Mouse (Mus musculus) hindbrain, embryonic 12.5 days (tissue): ENCODE measurements around the gene Ttll3. TPM values are rescaled to one million over a fixed set of nuclear protein-coding genes. Genes with fewer than 3 reads are reported as not detected.

Experiments used
- ATAC-seq: fragments of 200-750 bp; cut with Nextera tagmentation; 2 replicates; pipeline ENCODE4 v1.8.0; 2017; ENCODE audit warnings: moderate TSS enrichment; ENCODE audit not compliant: low FRiP score
- H3K27ac ChIP-seq: fragments of 300-500 bp; sonication (generic); 2 replicates; pipeline ENCODE4 v1.5.1; 2016; ENCODE audit warnings: mild to moderate bottlenecking
- H3K27me3 ChIP-seq: fragments of 300-500 bp; sonication (generic); 2 replicates; pipeline ENCODE4 v1.6.1; 2016; ENCODE audit warnings: mild to moderate bottlenecking
- H3K36me3 ChIP-seq: fragments of 300-500 bp; sonication (generic); 2 replicates; pipeline ENCODE4 v1.6.1; 2016; ENCODE audit warnings: mild to moderate bottlenecking
- H3K4me1 ChIP-seq: fragments of 300-500 bp; sonication (generic); 2 replicates; pipeline ENCODE4 v1.6.1; 2016
- H3K4me2 ChIP-seq: fragments of 300-500 bp; sonication (generic); replicated peaks from 2 replicates; pipeline ENCODE4 v1.6.1; 2016; ENCODE audit warnings: mild to moderate bottlenecking
- H3K4me3 ChIP-seq: fragments of 300-500 bp; sonication (generic); 2 replicates; pipeline ENCODE4 v1.5.1; 2016; ENCODE audit warnings: mild to moderate bottlenecking
- H3K9ac ChIP-seq: fragments of 300-500 bp; sonication (generic); 2 replicates; pipeline ENCODE4 v1.6.1; 2016; ENCODE audit warnings: mild to moderate bottlenecking, moderate library complexity
- H3K9me3 ChIP-seq: fragments of 300-500 bp; sonication (generic); replicated peaks from 2 replicates; pipeline ENCODE4 v1.6.1; 2016; ENCODE audit warnings: mild to moderate bottlenecking
- WGBS: fragments of 180-500 bp; shearing (Covaris S2); methylation state at CpG from one replicate; pipeline ENCODE4 v1.1.7; 2016; 5-methylcytosine and 5-hydroxymethylcytosine counted together
- microRNA-seq: library from miRNA; unstranded; fragments of <30 nt; microRNA quantifications from one replicate; pipeline ENCODE4, GENCODE M21; 2017
- polyA plus RNA-seq: library from polyadenylated mRNA; unstranded; fragments of >200 nt; fragmentation: Nextera tagmentation; extraction: Ambion mirVana; gene quantifications from 2 replicates; pipeline ENCODE4 v1.2.1, GENCODE M21; 2016

The Ttll3 gene
- polyA plus RNA-seq, 1 experiment from 2014 or later = 8.0 TPM

DNA sequence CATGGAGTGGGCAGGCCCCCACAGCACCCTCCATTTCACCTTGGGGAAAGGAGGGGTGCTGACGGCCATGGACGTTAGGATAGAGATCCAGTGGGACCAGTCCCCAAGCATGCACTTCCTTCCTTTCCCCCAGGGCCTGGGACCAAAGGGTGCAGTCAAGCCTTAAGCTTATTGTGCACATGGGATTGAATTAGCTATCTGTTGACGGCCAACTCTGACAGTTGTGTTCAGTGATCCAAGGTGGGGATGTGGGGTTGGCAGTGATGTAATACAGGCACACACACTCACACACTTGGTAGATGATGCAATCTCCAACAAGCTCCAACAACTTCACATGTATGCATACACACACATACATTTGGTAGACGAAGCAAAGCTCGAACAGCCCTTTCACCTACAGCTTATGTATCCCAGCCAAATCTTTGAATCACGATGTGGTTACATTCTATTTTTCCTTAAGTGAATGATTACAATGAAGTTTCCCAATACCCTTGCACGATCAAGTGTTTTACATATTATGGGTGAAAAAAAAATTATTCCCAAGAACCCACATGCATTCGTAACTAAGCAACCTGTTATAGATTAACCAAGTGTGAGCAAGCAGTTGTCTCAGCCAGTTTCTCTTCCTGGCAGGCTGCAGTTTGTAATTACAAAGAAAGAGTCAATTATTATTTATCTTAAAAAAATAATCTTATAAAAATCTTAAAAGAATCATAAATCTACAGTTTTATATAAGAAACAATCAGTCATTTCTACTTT lies 55.3 kb downstream of the Ttll3 start:
- no peak for ATAC-seq
- 82% methylated on average over 6 of the region's 8 CpGs for WGBS
- no peaks in the 10 kb centered on the region for H3K27me3 ChIP-seq
- peaks cover 28% of the 10 kb centered on the region for H3K36me3 ChIP-seq
- H3K4me1 ChIP-seq = peaks cover 8% of the 10 kb centered on the region
- H3K4me2 ChIP-seq = no peak overlapping the region
- no peak overlapping the region for H3K9ac ChIP-seq
- H3K9me3 ChIP-seq = no peaks in the 10 kb centered on the region
- no peak overlapping the region for H3K27ac ChIP-seq
- no peak overlapping the region for H3K4me3 ChIP-seq

DNA sequence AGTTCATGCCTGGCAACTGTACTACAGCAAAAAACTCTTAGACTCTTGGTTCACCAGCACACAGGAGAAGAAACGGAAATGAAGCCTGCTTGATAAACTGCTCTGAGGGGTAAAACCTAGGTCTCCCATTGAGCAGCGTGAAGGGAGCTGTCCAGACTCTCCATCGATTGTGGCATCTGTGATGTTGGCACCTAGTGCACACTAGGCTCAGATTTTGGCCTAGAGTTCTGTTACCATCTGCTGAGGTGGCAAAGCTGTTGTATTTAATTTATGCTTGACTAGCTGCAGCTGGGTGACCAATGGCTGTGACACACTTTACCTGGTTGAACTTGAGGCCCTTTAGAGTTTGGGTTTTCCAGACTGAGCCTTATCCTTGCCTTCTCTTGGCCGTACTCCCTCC lies 58.6 kb downstream of the Ttll3 start:
- H3K4me1 ChIP-seq = peaks cover 8% of the 10 kb centered on the region
- H3K9me3 ChIP-seq = no peaks in the 10 kb centered on the region
- no peak overlapping the region for H3K9ac ChIP-seq
- no peak overlapping the region for H3K27ac ChIP-seq
- no peak for ATAC-seq
- H3K4me2 ChIP-seq = no peak overlapping the region
- no peaks in the 10 kb centered on the region for H3K27me3 ChIP-seq
- H3K36me3 ChIP-seq = peaks cover 28% of the 10 kb centered on the region
- WGBS = 95% methylated on average over 4 of the region's 4 CpGs
- no peak overlapping the region for H3K4me3 ChIP-seq

DNA sequence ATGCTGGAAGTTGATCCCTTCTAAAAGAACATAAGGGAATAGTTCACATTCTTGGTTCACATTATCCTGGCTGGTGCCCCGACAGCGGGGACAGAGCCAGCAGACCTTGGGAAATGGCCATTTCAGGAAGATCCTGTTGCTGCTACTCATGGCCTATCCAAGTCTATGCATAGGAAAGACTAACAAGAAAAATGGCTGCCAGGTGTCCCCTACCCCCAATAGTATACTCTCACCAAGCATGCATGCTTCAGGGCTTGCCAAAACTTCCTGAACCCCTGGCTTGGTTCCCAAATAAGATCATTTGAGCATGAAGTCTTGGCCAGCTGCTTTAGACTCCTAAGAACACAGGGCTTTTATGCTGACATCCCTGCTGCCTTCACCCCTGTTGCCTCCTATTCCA lies 62.8 kb downstream of the Ttll3 start:
- no peak overlapping the region for H3K27ac ChIP-seq
- WGBS = 86% methylated on average over 2 of the region's 2 CpGs
- peaks cover 22% of the 10 kb centered on the region for H3K36me3 ChIP-seq
- no peak overlapping the region for H3K4me2 ChIP-seq
- no peaks in the 10 kb centered on the region for H3K27me3 ChIP-seq
- no peaks in the 10 kb centered on the region for H3K9me3 ChIP-seq
- H3K4me1 ChIP-seq = no peaks in the 10 kb centered on the region
- no peak overlapping the region for H3K9ac ChIP-seq
- ATAC-seq = no peak
- no peak overlapping the region for H3K4me3 ChIP-seq

DNA sequence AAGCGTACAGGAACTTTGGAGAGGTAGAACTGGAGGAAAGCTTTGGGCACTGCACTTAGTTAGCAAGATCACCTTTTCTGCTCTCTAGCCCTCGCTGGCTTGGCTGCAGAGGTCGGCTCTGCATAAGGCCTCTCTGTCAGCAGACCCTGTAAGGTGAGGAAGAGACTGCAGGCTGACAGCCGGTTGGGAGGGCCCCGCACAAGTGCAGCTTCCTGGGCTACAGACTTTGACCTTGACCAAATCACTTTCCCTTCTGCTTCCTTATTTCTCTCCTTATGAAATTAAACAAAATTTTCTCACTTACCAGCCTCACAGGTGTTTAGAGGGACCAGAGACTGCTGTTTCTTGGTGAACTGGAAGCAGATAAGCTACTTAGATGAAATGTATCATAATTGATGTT lies 65.9 kb downstream of the Ttll3 start:
- no peak overlapping the region for H3K9ac ChIP-seq
- no peaks in the 10 kb centered on the region for H3K4me1 ChIP-seq
- no peak overlapping the region for H3K27ac ChIP-seq
- 74% methylated on average over 5 of the region's 5 CpGs for WGBS
- H3K4me3 ChIP-seq = no peak overlapping the region
- H3K4me2 ChIP-seq = no peak overlapping the region
- no peaks in the 10 kb centered on the region for H3K36me3 ChIP-seq
- no peak for ATAC-seq
- H3K27me3 ChIP-seq = peaks cover 5% of the 10 kb centered on the region; the same call in 1 of the 2 replicates
- H3K9me3 ChIP-seq = no peaks in the 10 kb centered on the region

DNA sequence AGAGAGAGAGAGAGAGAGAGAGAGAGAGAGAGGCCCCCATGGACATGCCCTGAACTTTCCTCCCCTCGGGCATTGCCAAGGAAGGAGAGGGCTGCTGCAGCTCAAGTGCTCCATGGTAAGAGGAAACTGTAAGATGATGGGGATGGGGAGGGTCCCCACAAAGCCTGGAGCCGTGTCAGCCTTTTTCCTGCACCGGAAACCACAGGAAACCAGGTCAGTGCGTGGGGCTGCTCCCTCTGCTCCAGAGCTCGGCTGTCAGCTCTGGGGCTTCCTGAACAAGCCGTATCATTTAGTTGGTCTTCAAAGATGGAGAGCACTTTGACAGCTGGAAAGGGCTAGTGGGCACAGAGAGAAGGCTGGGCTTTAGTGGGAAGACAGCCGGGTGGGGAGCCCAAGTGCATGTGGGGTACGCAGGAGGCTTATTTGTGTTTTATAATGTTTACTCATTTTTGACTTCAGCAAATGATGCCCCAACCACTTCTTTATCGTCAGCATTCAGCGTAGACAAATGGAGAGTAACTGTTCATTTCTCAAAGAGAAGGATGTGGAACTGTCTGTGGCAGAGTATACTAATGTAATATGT lies 69.0 kb downstream of the Ttll3 start, which contains the start of gene Il17re:
Gene Il17re, plus strand, starts transcription at position 533 of the 583 bp plus-strand sequence.
- no peak for ATAC-seq
- Histone ChIP-seq H3K27me3 (peaks cover 5% of the 10 kb centered on the region; the same call in 1 of the 2 replicates), H3K4me1 (no peaks in the 10 kb centered on the region), H3K36me3 (no peaks in the 10 kb centered on the region), H3K4me2 (no peak within 1 kb of the TSS), H3K9ac (no peak within 1 kb of the TSS), H3K4me3 (no peak within 1 kb of the TSS), H3K27ac (no peak within 1 kb of the TSS), H3K9me3 (no peaks in the 10 kb centered on the region)
- 74% methylated on average over 9 of the region's 10 CpGs for WGBS

DNA sequence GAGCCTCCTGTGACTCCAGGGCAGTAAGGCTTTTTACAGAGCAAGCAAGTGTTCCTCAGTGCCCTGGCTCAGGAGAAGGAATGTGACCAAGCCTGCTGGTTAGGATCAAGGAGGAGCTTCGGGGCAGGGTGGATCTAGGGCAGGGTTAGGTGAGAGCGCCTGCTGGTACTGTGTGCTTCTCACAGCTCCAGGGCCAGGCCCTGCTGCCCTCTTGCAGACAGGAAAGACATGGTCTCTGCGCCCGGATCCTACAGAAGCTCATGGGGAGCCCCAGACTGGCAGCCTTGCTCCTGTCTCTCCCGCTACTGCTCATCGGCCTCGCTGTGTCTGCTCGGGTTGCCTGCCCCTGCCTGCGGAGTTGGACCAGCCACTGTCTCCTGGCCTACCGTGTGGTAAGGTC lies 69.6 kb downstream of the Ttll3 start:
- Histone ChIP-seq H3K4me3 (no peak overlapping the region), H3K36me3 (no peaks in the 10 kb centered on the region), H3K9me3 (no peaks in the 10 kb centered on the region), H3K27me3 (peaks cover 5% of the 10 kb centered on the region; the same call in 1 of the 2 replicates), H3K9ac (no peak overlapping the region), H3K4me2 (no peak overlapping the region), H3K4me1 (no peaks in the 10 kb centered on the region), H3K27ac (no peak overlapping the region)
- no peak for ATAC-seq
- WGBS = 70% methylated on average over 10 of the region's 10 CpGs

DNA sequence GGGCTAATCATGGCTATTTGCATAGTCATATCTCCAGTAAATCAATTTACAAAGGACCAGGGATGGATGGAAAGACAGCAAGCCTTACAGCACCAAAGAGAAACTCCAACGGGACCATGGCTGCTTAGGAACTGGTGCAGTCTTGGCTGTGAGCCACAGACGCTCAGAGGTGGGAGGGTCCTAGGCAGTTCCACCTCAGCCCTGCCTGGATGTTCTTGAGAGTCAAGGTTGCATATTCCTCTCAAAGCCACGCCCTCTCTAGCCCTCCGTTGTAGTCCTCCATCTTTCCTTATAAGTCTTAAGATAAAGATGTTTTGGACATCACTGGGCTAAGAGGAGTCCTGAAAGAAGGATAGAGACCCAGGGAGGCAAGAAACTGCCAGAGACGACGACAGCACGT lies 75.0 kb downstream of the Ttll3 start:
- Histone ChIP-seq H3K4me1 (no peaks in the 10 kb centered on the region), H3K27ac (no peak overlapping the region), H3K4me3 (no peak overlapping the region), H3K9ac (no peak overlapping the region), H3K27me3 (peaks cover 7% of the 10 kb centered on the region), H3K36me3 (no peaks in the 10 kb centered on the region), H3K9me3 (no peaks in the 10 kb centered on the region), H3K4me2 (no peak overlapping the region)
- WGBS = 73% methylated on average over 7 of the region's 7 CpGs
- ATAC-seq = no peak

Small RNA genes lying within 50 kb of the gene (microRNA-seq; reads per million reads assigned to microRNA genes)
- not detected for gene Gm24387

Other genes starting within 250 kb of the Ttll3 start
- 41.1 and 43.0 TPM in 2 replicates for gene Lhfpl4, start 193.9 kb upstream of the Ttll3 start, polyA plus RNA-seq
- 43.3 and 43.8 TPM in 2 replicates for gene Mtmr14, start 151.4 kb upstream of the Ttll3 start, polyA plus RNA-seq
- 0.39 and 0.42 TPM in 2 replicates for gene Cpne9, start 107.0 kb upstream of the Ttll3 start, polyA plus RNA-seq
- 28.2 and 28.4 TPM in 2 replicates for gene Brpf1, start 82.1 kb upstream of the Ttll3 start, polyA plus RNA-seq
- gene Ogg1, start 62.3 kb upstream of the Ttll3 start, polyA plus RNA-seq = 11.1 and 12.0 TPM in 2 replicates
- gene Camk1, start 45.3 kb upstream of the Ttll3 start, polyA plus RNA-seq = 72.5 and 78.4 TPM in 2 replicates
- gene Tada3, start 11.4 kb upstream of the Ttll3 start, polyA plus RNA-seq = 64.5 and 66.0 TPM in 2 replicates
- gene Arpc4, start 11.1 kb upstream of the Ttll3 start, polyA plus RNA-seq = 363 and 371 TPM in 2 replicates
- gene Rpusd3, start 30.1 kb downstream of the Ttll3 start, polyA plus RNA-seq = 22.0 and 26.1 TPM in 2 replicates
- not detected in 2 replicates for gene Cidec, start 46.5 kb downstream of the Ttll3 start, polyA plus RNA-seq
- gene Jagn1, start 53.3 kb downstream of the Ttll3 start, polyA plus RNA-seq = 69.2 and 71.3 TPM in 2 replicates
- gene Il17re, start 69.2 kb downstream of the Ttll3 start, polyA plus RNA-seq = 0.74 and 1.1 TPM in 2 replicates
- 5.4 and 6.0 TPM in 2 replicates for gene Il17rc, start 82.2 kb downstream of the Ttll3 start, polyA plus RNA-seq
- gene Creld1, start 94.0 kb downstream of the Ttll3 start, polyA plus RNA-seq = 47.5 and 54.3 TPM in 2 replicates
- 2.8 and 3.7 TPM in 2 replicates for gene Prrt3, start 112.7 kb downstream of the Ttll3 start, polyA plus RNA-seq
- gene Emc3, start 142.4 kb downstream of the Ttll3 start, polyA plus RNA-seq = 91.6 and 94.0 TPM in 2 replicates
- 8.8 and 10.4 TPM in 2 replicates for gene Fancd2, start 142.4 kb downstream of the Ttll3 start, polyA plus RNA-seq
- gene Fancd2os, start 211.5 kb downstream of the Ttll3 start, polyA plus RNA-seq = 0.22 and 0.27 TPM in 2 replicates
- 201 and 207 TPM in 2 replicates for gene Brk1, start 215.5 kb downstream of the Ttll3 start, polyA plus RNA-seq
- 62.7 and 63.1 TPM in 2 replicates for gene Vhl, start 234.7 kb downstream of the Ttll3 start, polyA plus RNA-seq
- gene Irak2, start 249.2 kb downstream of the Ttll3 start, polyA plus RNA-seq = 3.2 and 3.4 TPM in 2 replicates